Mouse (Mus musculus) right cerebral cortex, postnatal 14 days (tissue): ENCODE data around the gene Olfr1137.

Experiments used
- DNase-seq: peaks from one replicate; pipeline ENCODE4 v3.0.0; 2022

The Olfr1137 gene

DNA sequence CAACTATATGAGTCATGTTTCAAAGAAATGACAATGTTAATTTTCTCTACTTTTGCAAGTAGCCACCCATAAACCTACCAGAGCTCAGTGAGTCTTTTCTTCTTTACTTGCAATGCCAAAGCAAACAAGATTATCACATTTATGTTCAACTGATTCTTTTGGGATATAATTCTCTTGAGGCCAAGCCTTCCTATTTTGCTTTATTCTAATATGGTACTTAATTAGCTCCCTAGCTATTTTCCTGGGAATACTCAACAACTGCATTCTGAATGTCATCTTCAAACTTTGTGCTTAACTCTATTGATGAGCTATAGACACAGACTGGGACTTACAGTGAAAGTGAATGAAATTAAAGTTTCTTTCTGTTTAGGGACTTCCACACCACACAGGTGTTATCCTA is at the start of gene Olfr1137:
Gene Olfr1137 (minus strand): TSS at position 101 of the 400 bp plus-strand sequence.
- DNase-seq, result no peak

GRCm38 (mm10) chr2:87753891-87754290 is 40.9 kb upstream of the Olfr1137 start, which contains the start of gene Olfr1141:
Gene Olfr1141 (minus strand): TSS chr2:87753991.
- DNase-seq, result no peak

DNA sequence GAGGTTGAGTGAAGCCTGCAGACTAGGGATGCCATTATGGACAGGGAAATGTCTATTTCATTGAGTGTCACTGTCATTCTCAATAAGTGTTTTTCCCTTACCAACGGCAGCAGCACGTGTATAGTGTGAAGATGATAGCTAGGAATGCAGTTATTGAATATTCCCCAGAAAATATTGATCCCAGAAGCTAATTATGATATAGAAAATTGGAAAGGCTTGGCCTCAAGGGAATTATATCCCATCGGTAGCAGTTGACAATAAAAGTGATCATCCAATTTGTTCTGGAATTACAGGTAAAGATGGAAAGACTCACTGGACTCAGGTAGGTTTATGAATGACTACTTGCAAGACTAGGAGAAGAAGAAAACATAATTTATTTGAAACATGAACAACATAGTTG is 30.5 kb upstream of the Olfr1137 start, which contains the start of gene Olfr1140:
Gene Olfr1140 (plus strand): TSS at position 301 of the 400 bp plus-strand sequence.
- no peak for DNase-seq

DNA sequence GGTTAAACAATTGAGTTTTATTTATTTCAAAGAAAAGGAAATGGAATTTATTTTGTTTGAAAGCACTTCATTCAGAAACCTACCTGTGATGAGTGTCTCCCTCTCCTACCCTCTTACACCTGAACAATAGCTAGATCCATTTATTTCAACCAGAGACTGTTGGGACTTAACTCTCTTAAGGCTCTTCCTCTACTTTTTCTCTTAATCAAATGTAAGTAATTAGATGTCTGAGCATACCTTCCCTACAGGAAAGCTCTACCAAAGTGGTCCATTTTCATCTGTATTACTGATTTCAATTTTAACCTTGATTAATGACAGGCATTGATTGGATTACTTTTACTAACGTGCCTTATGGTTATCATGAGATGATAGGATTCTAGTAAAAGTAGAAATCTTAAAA is 26.9 kb upstream of the Olfr1137 start, which contains the start of gene Olfr1138:
Gene Olfr1138 (minus strand): TSS at position 101 of the 400 bp plus-strand sequence.
- no peak for DNase-seq

DNA sequence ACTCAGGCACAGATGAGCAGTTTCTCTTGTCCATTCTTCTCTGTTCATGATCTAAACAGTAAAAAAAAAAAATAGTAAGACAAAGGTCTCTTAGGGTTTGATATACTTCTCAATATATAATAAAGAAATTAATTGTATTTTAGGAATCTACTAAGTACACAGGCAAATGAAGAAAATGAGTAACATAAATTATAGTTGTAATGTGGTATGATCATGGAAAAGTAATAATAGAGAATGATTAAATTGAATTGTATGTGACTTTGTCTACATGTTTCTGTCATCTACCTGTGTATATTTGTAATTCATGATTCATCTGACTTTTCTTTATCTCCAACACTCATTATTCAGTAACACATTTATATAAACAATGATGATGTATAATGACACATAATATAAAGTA is 19.1 kb downstream of the Olfr1137 start, which contains the start of gene Olfr1136:
Gene Olfr1136 (minus strand): TSS at position 101 of the 400 bp plus-strand sequence.
- DNase-seq, result no peak

- no peak for DNase-seq
These were observed 39.4 kb downstream of the Olfr1137 start, which contains the start of gene Olfr1135 for GRCm38 (mm10) chr2:87673564-87673963. Gene Olfr1135 (minus strand): TSS chr2:87673664.
